Mouse (Mus musculus) right cerebral cortex, adult 18-20 months (tissue): ENCODE measurements around the gene Slc38a4.

Experiments
- DNase-seq: peaks from one replicate; pipeline ENCODE4 v3.0.0; 2022; ENCODE audit warnings: mixed read lengths

Gene Slc38a4

DNA sequence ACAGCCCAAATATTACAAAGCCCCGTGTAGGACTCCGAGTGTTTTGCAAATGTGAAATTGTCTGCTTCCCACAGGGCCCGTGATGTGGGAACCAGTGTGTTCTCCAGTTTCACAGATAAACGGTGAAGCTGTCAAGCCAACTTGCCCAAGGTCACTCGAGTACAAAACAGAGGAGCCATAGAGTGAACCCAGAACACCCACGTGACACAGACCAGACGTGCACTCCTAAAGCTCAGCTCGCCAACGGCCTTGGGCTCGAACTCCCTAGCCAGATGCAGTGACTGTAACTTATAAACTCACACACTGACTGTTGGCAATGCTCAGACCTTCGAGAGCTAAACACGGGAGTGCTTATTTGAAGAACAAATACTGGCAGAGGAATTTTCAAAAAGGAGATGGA lies 5.3 kb downstream of the Slc38a4 start:
- no peak for DNase-seq

DNA sequence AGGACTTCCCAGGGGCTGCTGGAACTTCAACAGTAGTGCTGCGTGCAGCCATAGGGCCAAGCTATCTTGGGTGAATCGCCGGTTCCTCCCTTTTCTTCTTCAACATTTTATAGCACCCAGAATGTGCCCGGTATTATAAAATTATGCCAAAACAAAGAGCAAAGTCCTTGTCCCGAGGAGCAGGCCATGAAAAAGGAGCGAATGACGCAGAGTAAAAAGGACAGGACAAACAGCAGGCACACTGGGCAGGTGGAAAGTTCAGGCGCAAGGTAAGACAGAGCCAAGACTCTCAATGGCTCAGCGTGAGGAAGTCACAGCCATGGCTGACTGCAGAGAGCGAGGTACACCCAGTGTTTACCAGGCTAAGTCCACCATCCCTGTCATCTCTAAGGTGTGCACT lies 5.7 kb downstream of the Slc38a4 start:
- DNase-seq: no peak

DNA sequence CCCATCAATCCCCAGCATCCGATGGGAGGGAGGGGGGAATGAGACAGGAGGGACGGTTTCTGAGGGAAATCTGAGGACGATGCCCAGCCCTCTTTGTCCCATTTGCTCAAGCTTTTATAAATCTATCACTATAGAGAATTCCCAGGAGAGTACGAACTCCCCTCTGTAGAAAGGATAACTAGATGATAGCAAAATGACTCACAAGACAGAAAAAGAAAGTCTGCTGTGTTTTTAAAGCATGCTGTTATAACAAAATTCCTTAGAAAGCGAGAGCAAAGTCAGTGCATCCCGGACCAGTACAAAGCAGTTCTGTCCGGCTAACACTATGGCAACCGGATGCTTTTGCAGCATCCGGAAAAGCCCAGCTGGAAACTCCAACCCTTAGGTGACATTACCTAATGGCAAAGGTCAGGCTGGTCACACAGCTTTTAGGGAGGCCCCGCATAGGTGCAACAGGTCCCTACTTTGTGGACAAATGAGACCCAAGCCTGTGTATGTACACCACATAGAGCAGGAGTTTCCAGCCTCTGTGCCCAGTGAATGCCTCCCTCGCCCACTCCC lies 6.4 kb downstream of the Slc38a4 start:
- no peak for DNase-seq

GRCm38 (mm10) chr15:97048267-97048666 lies 7.5 kb downstream of the Slc38a4 start:
- DNase-seq: no peak

DNA sequence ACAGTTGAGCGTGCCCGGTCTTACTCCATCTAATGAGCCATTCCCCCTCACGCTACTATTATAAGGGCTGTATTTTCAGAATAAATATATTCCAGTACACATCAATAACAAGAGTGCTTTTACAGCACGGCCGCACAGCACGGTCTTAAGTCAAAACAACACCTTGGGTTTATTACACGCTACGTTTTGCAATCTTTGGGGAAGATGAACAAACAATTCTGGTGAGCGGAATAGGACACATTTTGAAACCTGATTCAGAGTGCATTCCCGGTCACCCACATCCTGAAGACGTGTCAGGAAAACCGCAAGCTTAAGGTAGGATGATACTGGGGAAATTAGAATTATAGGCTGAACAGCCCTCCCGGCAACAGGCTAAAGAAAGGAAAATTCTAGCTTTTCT lies 11.8 kb downstream of the Slc38a4 start:
- no peak for DNase-seq

DNA sequence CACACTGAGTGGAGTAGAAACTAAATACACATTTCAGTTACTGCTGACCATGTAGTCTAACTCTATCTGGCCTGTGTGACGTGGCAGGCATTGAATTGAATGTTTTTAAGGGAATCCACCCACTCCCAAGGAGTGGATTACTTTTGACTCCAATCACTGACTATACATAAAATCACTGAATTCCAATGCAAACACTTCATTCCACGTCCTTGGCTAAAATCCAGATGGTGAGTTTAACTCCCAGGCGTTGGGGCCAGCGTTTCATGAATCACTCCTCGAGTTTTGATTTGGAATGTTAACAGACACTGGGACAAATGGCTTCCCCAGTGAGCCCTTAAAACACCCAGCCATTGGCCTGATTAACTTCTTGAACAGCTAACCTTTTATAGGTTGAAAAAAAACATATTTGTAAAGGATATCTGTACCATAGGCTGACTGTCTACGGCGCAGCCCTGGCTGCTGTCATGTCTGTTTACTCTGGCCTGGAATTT lies 13.7 kb downstream of the Slc38a4 start:
- DNase-seq: no peak

GRCm38 (mm10) chr15:97041182-97041581 lies 14.6 kb downstream of the Slc38a4 start:
- DNase-seq: no peak

- no peak for DNase-seq
These were observed 18.0 kb downstream of the Slc38a4 start for GRCm38 (mm10) chr15:97037710-97038109.

DNA sequence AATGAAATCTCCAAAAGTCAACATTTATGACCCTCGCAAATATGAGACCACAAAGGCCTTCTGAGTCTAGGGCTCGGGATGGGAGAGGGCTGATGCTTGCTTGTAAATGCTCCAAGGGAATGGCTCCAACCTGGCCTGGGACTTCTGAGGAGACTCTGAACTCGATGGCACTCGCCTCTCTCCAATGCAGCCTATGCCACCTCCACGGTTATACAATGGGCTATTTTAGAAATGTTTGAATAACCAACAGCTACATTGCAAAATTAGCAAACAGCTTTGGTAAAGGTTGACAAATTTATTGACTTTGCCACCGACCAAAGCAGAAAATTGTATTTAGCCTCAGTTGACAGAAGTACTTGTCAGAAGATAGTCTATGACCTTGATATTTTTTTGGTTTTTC lies 19.9 kb downstream of the Slc38a4 start:
- DNase-seq: no peak

DNA sequence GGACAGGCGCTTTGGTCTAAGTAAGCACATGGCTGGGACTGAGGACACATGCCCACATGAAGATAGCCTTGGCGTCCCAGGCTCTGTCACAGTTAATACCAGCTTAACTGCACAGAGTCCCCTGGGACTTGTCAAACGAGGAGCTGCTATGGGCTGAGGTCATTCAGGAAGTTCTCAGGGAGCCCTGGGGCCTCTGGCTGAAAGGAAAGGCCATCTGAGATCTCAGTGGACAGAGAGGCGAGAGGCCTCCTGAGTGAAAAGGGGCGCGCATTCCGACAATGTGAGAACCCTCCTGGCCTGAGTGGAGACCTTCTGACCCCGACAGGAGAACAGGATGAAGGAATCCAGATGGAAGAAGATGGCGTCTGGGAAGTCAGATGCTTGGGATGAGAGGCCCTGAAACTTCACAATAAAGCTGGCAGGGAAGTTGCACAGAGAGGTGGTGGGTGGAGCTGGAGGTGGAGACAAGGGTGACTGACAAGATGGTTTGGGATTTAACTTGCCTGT lies 22.2 kb downstream of the Slc38a4 start:
- no peak for DNase-seq

DNA sequence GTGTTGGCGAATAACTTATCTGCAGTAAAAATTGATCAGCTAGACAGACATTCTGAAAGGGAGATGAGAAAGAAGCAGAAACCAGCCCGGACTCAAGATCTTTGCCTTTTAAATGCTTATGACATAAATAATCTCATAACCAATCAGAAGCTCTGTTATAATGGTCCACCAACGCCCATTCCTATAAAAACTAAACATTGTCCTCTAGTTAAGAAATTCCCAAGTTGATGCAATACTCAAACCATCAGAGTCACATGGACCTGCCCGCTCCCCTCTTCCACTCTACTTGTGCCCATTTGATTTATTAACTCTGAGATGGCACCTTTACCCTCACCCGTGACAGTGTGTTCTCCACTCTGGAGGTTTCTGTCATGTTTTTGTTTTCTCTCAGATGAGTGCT lies 23.9 kb downstream of the Slc38a4 start:
- DNase-seq: no peak

- DNase-seq: no peak
These were observed 24.7 kb downstream of the Slc38a4 start for GRCm38 (mm10) chr15:97030984-97031492.

- no peak for DNase-seq
These were observed 25.6 kb downstream of the Slc38a4 start for GRCm38 (mm10) chr15:97030136-97030535.

DNA sequence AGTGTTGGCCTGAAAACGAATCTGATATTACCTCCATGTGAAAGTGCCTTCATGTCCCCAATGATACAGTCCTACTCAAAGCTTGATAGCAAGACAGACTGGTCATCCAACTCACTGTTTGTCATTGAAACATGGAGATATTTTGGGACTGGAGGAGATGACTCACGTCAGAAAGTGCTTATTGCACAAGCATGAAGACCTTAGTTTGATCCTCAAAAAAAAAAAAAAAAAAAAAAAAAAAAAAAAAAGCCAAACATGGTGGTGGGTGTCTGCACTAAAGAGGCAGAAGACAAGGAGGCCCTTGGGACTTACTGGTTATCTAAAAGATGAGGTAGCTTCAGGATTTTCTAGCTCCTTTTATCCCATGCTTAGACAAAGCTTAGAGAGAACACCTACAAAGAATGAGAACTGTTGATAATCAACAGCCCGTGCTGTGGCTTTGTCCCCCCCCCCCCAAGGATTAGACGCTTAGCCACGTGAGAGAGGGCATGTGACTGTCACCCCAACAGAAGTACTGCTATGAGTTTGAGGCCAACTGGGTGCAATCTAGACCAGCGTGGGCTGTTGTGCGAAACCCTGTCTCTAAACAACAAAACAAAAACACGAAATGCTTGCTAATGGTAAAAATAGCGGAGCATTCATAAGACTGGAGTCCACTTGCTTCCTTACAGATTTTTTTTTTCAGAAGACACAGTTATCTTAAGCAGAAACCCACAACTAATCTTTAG lies 26.5 kb downstream of the Slc38a4 start:
- no peak for DNase-seq

DNA sequence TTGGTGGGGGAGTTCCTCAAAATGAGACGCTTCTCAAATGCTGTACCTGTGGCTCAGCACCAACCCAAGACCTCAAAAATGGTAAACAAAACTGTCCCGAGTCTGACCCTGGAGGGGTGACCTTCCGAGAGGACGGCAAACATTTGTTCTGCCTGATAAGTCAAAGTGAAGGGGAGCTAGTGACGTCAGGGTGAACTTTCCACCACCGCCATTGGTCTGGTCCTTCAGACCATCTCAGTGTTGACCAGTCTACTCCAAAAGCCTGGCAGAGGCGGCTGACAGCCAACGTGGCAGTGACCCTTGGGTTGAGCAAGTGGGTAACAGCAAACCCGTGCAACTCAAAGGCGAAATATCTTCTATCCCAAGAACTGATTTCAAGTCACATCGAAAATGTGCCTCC lies 27.1 kb downstream of the Slc38a4 start:
- DNase-seq: no peak

GRCm38 (mm10) chr15:97028046-97028634 lies 27.6 kb downstream of the Slc38a4 start:
- DNase-seq: no peak

- no peak for DNase-seq
These were observed 29.1 kb downstream of the Slc38a4 start for GRCm38 (mm10) chr15:97026670-97027069.

DNA sequence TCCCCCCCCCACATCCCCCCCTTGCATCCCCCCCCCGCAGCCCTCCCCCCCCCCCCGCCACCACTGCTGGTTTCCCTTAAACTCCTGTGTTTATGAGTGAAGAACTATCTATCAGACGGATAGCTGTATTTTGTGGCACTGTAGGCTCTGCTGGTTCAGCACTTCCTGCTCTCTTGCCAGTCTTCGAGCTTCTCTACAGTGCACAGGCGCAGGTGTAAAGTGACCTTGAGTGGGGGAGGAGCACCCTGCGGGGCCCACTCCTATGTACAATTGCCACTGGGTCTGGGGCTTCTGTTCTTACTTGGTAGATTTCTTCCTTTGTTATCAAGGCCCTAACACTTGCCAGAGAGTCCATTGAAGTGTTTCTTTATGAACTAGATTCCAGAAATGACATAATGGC lies 33.0 kb downstream of the Slc38a4 start:
- DNase-seq: no peak

DNA sequence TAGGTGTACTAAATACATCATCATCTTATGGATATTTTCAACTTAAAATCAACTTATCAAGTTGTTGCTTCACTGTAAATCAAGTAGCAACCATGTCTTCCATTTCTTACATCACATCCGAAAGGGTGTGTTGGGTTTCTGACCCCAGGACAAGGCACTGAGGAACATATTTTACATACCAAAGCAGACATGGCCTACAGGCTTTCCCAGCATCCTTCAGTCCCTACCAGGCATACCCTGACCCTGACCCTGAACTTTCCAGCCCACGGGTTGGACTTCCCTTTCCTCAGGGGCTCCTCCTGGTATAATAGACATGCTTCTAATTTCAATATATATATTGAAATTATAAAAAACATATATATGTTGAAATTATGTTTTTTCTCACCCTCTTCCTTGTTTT lies 33.5 kb downstream of the Slc38a4 start:
- DNase-seq: no peak

GRCm38 (mm10) chr15:97020221-97020620 lies 35.5 kb downstream of the Slc38a4 start:
- no peak for DNase-seq

- no peak for DNase-seq
These were observed 36.4 kb downstream of the Slc38a4 start for GRCm38 (mm10) chr15:97019323-97019722.

GRCm38 (mm10) chr15:97017195-97017594 lies 38.6 kb downstream of the Slc38a4 start:
- no peak for DNase-seq

DNA sequence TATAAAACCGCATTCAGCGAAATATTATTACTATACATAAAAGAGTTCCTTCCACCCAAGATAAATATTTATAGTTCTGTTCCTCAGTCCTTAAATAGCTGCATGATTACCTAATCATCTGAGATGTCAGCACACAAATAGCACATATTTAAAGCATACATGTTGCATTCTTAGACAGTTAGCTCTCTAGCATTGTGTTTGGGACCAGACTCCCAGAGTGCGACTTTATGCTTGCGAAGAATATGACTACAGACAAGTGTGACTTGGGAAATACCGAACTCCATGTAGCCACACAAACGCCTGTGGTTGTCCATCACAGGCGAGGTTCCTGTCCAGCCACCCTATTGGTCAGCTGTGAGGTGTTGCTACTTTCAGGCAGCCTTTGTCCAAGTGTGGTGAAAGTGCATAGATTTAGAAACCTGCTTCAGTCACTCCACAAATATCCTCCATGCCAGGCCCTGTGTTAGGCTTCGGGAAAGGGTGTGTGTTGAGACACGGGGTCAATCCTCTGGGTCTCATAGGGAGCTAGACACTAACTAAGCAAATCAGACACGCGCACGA lies 40.6 kb downstream of the Slc38a4 start:
- no peak for DNase-seq
